Mouse (Mus musculus): Measurements from ENCODE around the gene Slc38a1. TPM values are rescaled to one million over a fixed set of nuclear protein-coding genes. Genes with fewer than 3 reads are reported as not detected.

The Slc38a1 gene
- polyA plus RNA-seq, 1 experiment from 2014 or later: 70.6 TPM

- Histone ChIP-seq H3K27ac (no peak overlapping the region), H3K4me3 (replicated peaks) (no peak overlapping the region), H3K9me3 (no peaks in the 10 kb centered on the region), H3K4me2 (no peak overlapping the region), H3K27me3 (replicated peaks) (no peaks in the 10 kb centered on the region), H3K36me3 (peaks cover 46% of the 10 kb centered on the region), H3K4me1 (no peaks in the 10 kb centered on the region), H3K9ac (no peak overlapping the region)
- ATAC-seq (ENCODE audit: insufficient read depth, low FRiP score, low read depth): no peak
- 83% methylated on average over 15 of the region's 15 CpGs for WGBS
Measured at GRCm38 (mm10) chr15:96583371-96584008, 59.2 kb downstream of the Slc38a1 start.

- H3K27me3 ChIP-seq (replicated peaks): no peaks in the 10 kb centered on the region
- WGBS: 93% methylated on average over 5 of the region's 5 CpGs
- no peak overlapping the region for H3K27ac ChIP-seq
- H3K9ac ChIP-seq: no peak overlapping the region
- no peaks in the 10 kb centered on the region for H3K4me1 ChIP-seq
- ATAC-seq (ENCODE audit: insufficient read depth, low FRiP score, low read depth): no peak
- H3K9me3 ChIP-seq: no peaks in the 10 kb centered on the region
- no peak overlapping the region for H3K4me2 ChIP-seq
- no peak overlapping the region for H3K4me3 ChIP-seq (replicated peaks)
- peaks cover 46% of the 10 kb centered on the region for H3K36me3 ChIP-seq
Measured at GRCm38 (mm10) chr15:96576998-96577397, 65.7 kb downstream of the Slc38a1 start.

- Histone ChIP-seq H3K36me3 (no peaks in the 10 kb centered on the region), H3K4me2 (no peak overlapping the region), H3K27ac (no peak overlapping the region), H3K27me3 (replicated peaks) (no peaks in the 10 kb centered on the region), H3K9me3 (no peaks in the 10 kb centered on the region), H3K4me3 (replicated peaks) (no peak overlapping the region), H3K4me1 (peaks cover 10% of the 10 kb centered on the region), H3K9ac (no peak overlapping the region)
- WGBS: 49% methylated on average over 2 of the region's 2 CpGs
- no peak for ATAC-seq (ENCODE audit: insufficient read depth, low FRiP score, low read depth)
Measured at GRCm38 (mm10) chr15:96568983-96569363, 73.7 kb downstream of the Slc38a1 start.

GRCm38 (mm10) chr15:96568271-96568982 lies 74.3 kb downstream of the Slc38a1 start:
- Histone ChIP-seq H3K27ac (peak overlapping the region; percentile 52), H3K4me1 (peaks cover 10% of the 10 kb centered on the region), H3K4me2 (no peak overlapping the region), H3K9me3 (no peaks in the 10 kb centered on the region), H3K36me3 (no peaks in the 10 kb centered on the region), H3K9ac (no peak overlapping the region), H3K27me3 (replicated peaks) (no peaks in the 10 kb centered on the region), H3K4me3 (replicated peaks) (no peak overlapping the region)
- WGBS: 50% methylated on average over 13 of the region's 13 CpGs
- peak; percentile 55; the same call in 1 of the 2 replicates for ATAC-seq (ENCODE audit: insufficient read depth, low FRiP score, low read depth)

- ATAC-seq (ENCODE audit: insufficient read depth, low FRiP score, low read depth): peak; percentile 36; the same call in 1 of the 2 replicates
- Histone ChIP-seq H3K9me3 (no peaks in the 10 kb centered on the region), H3K27ac (no peak overlapping the region), H3K27me3 (replicated peaks) (no peaks in the 10 kb centered on the region), H3K36me3 (no peaks in the 10 kb centered on the region), H3K4me3 (replicated peaks) (peak overlapping the region; percentile 41), H3K4me2 (peak overlapping the region; percentile 57), H3K9ac (no peak overlapping the region), H3K4me1 (peaks cover 10% of the 10 kb centered on the region)
- WGBS: 10% methylated on average over 14 of the region's 14 CpGs
Measured at GRCm38 (mm10) chr15:96566850-96567271, 75.9 kb downstream of the Slc38a1 start.

- H3K27me3 ChIP-seq (replicated peaks): no peaks in the 10 kb centered on the region
- no peak overlapping the region for H3K27ac ChIP-seq
- H3K4me1 ChIP-seq: peaks cover 10% of the 10 kb centered on the region
- H3K9ac ChIP-seq: no peak overlapping the region
- H3K9me3 ChIP-seq: no peaks in the 10 kb centered on the region
- no peak overlapping the region for H3K4me2 ChIP-seq
- no peak for ATAC-seq (ENCODE audit: insufficient read depth, low FRiP score, low read depth)
- no peaks in the 10 kb centered on the region for H3K36me3 ChIP-seq
- no peak overlapping the region for H3K4me3 ChIP-seq (replicated peaks)
- WGBS: 70% methylated on average over 1 of the region's 1 CpGs
Measured at GRCm38 (mm10) chr15:96563852-96564251, 78.9 kb downstream of the Slc38a1 start.

- Histone ChIP-seq H3K9me3 (no peaks in the 10 kb centered on the region), H3K27ac (no peak overlapping the region), H3K27me3 (replicated peaks) (no peaks in the 10 kb centered on the region), H3K36me3 (no peaks in the 10 kb centered on the region), H3K4me1 (peaks cover 7% of the 10 kb centered on the region; the same call in 1 of the 2 replicates), H3K4me3 (replicated peaks) (no peak overlapping the region), H3K9ac (no peak overlapping the region), H3K4me2 (no peak overlapping the region)
- 81% methylated on average over 5 of the region's 5 CpGs for WGBS
- ATAC-seq (ENCODE audit: insufficient read depth, low FRiP score, low read depth): no peak
Measured at GRCm38 (mm10) chr15:96562521-96562920, 80.2 kb downstream of the Slc38a1 start.

GRCm38 (mm10) chr15:96560576-96561298 lies 82.0 kb downstream of the Slc38a1 start:
- no peak for ATAC-seq (ENCODE audit: insufficient read depth, low FRiP score, low read depth)
- Histone ChIP-seq H3K4me2 (no peak overlapping the region), H3K27ac (no peak overlapping the region), H3K4me3 (replicated peaks) (no peak overlapping the region), H3K9ac (no peak overlapping the region), H3K36me3 (no peaks in the 10 kb centered on the region), H3K4me1 (no peaks in the 10 kb centered on the region), H3K9me3 (no peaks in the 10 kb centered on the region), H3K27me3 (replicated peaks) (no peaks in the 10 kb centered on the region)
- WGBS: 89% methylated on average over 14 of the region's 14 CpGs

GRCm38 (mm10) chr15:96551569-96552380 lies 90.9 kb downstream of the Slc38a1 start:
- no peak overlapping the region for H3K4me3 ChIP-seq (replicated peaks)
- H3K36me3 ChIP-seq: no peaks in the 10 kb centered on the region
- no peaks in the 10 kb centered on the region for H3K4me1 ChIP-seq
- no peaks in the 10 kb centered on the region for H3K9me3 ChIP-seq
- no peak overlapping the region for H3K9ac ChIP-seq
- ATAC-seq (ENCODE audit: insufficient read depth, low FRiP score, low read depth): peak; percentile 80
- WGBS: 54% methylated on average over 9 of the region's 9 CpGs
- H3K4me2 ChIP-seq: no peak overlapping the region
- H3K27me3 ChIP-seq (replicated peaks): no peaks in the 10 kb centered on the region
- no peak overlapping the region for H3K27ac ChIP-seq

GRCm38 (mm10) chr15:96551107-96551506 lies 91.6 kb downstream of the Slc38a1 start:
- Histone ChIP-seq H3K4me2 (no peak overlapping the region), H3K9me3 (no peaks in the 10 kb centered on the region), H3K27ac (no peak overlapping the region), H3K27me3 (replicated peaks) (no peaks in the 10 kb centered on the region), H3K9ac (no peak overlapping the region), H3K4me1 (no peaks in the 10 kb centered on the region), H3K36me3 (no peaks in the 10 kb centered on the region), H3K4me3 (replicated peaks) (no peak overlapping the region)
- WGBS: 87% methylated on average over 8 of the region's 8 CpGs
- no peak for ATAC-seq (ENCODE audit: insufficient read depth, low FRiP score, low read depth)

GRCm38 (mm10) chr15:96548363-96548762 lies 94.3 kb downstream of the Slc38a1 start:
- 0 out of 2 replicates have a peak overlapping the region, but pooled peaks have one; percentile 33 for H3K27ac ChIP-seq
- H3K27me3 ChIP-seq (replicated peaks): no peaks in the 10 kb centered on the region
- no peak overlapping the region for H3K4me3 ChIP-seq (replicated peaks)
- no peaks in the 10 kb centered on the region for H3K36me3 ChIP-seq
- no peaks in the 10 kb centered on the region for H3K4me1 ChIP-seq
- H3K9me3 ChIP-seq: no peaks in the 10 kb centered on the region
- WGBS: 89% methylated on average over 9 of the region's 9 CpGs
- no peak overlapping the region for H3K4me2 ChIP-seq
- ATAC-seq (ENCODE audit: insufficient read depth, low FRiP score, low read depth): no peak
- H3K9ac ChIP-seq: no peak overlapping the region

Measured in stomach, embryonic 15.5 days (tissue).